Mouse (Mus musculus): Measurements from ENCODE around the gene Sec14l1.

- TF ChIP-seq JUND (IDR thresholded peaks at IDR 0.05; ENCODE audit: low read depth, low read length) = no peak
- no peak for TF ChIP-seq TAL1 (IDR thresholded peaks at IDR 0.05; ENCODE audit: low read length)
- TF ChIP-seq CTCF (IDR thresholded peaks at IDR 0.05 in 2 of 3, conservative IDR thresholded peaks at IDR 0.05 in 1 of 3; ENCODE audit: control insufficient read depth in 1 of 3, insufficient read depth in 1 of 3, low read depth in 2 of 3, low read length in 3 of 3, poor library complexity in 1 of 3, severe bottlenecking in 1 of 3) = no peak
- TF ChIP-seq USF1 (IDR thresholded peaks at IDR 0.05; ENCODE audit: low read depth, low read length) = no peak
- no peak for TF ChIP-seq POLR2AphosphoS5 (IDR thresholded peaks at IDR 0.05; ENCODE audit: borderline replicate concordance, low read depth, low read length)
- TF ChIP-seq GATA1 (IDR thresholded peaks at IDR 0.05; ENCODE audit: low read depth, low read length) = no peak
- no peak for TF ChIP-seq EP300 (IDR thresholded peaks at IDR 0.05; ENCODE audit: low read depth in 1 of 2, low read length in 2 of 2)
- TF ChIP-seq MEF2A (IDR thresholded peaks at IDR 0.05; ENCODE audit: extremely low read depth, insufficient replicate concordance, low read depth, low read length, poor library complexity, severe bottlenecking) = no peak
- no peak for TF ChIP-seq POLR2A (IDR thresholded peaks at IDR 0.05; ENCODE audit: control insufficient read depth in 1 of 2, insufficient read depth in 1 of 2, low read depth in 1 of 2, low read length in 2 of 2, poor library complexity in 1 of 2)
- TF ChIP-seq MAX (IDR thresholded peaks at IDR 0.05; ENCODE audit: low read length) = no peak
- TF ChIP-seq BHLHE40 (IDR thresholded peaks at IDR 0.05; ENCODE audit: borderline replicate concordance, low read depth, low read length) = no peak
- TF ChIP-seq NRF1 (IDR thresholded peaks at IDR 0.05; ENCODE audit: insufficient read depth, low read depth, low read length, poor library complexity, severe bottlenecking) = no peak
- no peak for TF ChIP-seq SIN3A (IDR thresholded peaks at IDR 0.05; ENCODE audit: low read length)
These were observed 76.6 kb downstream of the Sec14l1 start for GRCm38 (mm10) chr11:117191524-117191923.

Measured in MEL (cell line).